Mouse (Mus musculus) left cerebral cortex, postnatal 4 days (tissue): Measurements from ENCODE around the gene Cblc. TPM values are rescaled to one million over a fixed set of nuclear protein-coding genes. Genes with fewer than 3 reads are reported as not detected.

ENCODE experiments used
- DNase-seq: peaks from one replicate; pipeline ENCODE4 v3.0.0-alpha.2; 2022
- intact Hi-C: fragments of 180-260 bp; cut with DNase I; formaldehyde crosslinking; loops from one replicate; pipeline ENCODE4 v1.15.1; 2025
- total RNA-seq, 2 experiments: library from RNA; stranded (reverse); gene quantifications; 2 replicates each; pipeline ENCODE4 v1.2.3; 2021

The Cblc gene
- total RNA-seq, 2 experiments from 2014 or later: 0.93 TPM; not detected in 1

DNA sequence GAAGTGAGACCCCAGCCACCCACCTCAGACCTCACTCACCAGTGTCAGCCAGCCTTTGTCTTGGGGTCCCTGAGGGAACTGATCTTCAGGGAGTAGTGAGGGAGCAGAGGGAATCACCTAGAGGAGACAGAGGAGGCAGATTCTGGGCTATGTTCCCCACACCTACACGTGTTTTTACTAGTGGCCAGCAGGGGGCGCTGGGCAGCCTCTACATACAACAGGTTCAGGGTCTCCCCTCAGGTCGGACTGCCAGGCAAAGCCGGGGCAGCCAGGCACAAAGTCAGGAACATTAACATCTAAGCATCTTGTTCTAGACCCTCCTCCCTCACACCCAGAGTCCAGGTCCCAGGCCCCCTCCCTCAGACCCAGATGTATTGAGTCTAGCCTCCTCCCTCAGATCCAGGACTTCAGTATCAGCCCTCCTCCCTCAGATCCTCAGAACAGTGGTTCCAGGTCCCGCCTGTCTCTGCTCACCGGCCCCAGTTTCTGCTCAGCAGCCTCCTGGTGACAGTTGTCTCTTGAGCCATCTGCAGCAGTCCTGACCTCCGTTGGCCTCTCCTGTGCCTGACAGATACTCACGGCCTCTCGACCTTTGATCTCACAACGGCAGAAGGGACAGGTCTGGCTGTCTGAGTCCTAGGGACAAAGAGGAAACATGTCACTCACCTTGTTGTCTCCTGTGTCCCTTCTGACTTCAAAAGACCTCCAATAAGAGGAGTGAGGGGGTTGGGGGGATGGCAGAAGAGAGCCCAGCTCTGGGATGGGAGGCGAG is 11.7 kb downstream of the Cblc start:
- intact Hi-C loops: loop anchor here (5.0 kb wide), 1 partner anchor 33 kb away; the partner anchor contains the start of gene Nectin2
- no peak for DNase-seq

DNA sequence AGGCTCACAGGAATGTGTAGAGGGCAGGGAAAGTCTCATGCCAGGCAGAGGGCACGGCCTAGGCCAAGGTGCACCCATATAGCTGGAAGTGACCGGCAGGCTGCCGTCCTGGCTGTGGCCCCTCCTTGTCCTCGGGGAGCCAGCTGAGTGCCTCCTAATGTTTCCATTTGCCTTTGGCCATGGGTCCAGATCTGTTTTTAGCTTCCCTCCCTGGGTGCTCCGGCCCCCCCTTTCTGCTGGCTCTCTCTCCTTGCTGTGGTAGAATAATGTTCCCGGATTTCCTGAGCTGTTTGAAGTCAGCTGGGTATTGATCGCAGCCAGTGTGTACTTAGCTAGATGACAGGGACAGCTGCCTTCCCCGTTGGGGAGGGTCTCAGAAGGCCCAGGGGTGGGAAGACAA is 13.0 kb downstream of the Cblc start:
- intact Hi-C loops: no loop called here
- no peak for DNase-seq

GRCm38 (mm10) chr7:19782645-19783044 is 14.0 kb downstream of the Cblc start:
- no peak for DNase-seq
- intact Hi-C loops: no loop called here

GRCm38 (mm10) chr7:19781741-19782140 is 14.9 kb downstream of the Cblc start:
- intact Hi-C loops: no loop called here
- DNase-seq: no peak

GRCm38 (mm10) chr7:19779903-19780302 is 16.7 kb downstream of the Cblc start:
- no peak for DNase-seq
- intact Hi-C loops: no loop called here

DNA sequence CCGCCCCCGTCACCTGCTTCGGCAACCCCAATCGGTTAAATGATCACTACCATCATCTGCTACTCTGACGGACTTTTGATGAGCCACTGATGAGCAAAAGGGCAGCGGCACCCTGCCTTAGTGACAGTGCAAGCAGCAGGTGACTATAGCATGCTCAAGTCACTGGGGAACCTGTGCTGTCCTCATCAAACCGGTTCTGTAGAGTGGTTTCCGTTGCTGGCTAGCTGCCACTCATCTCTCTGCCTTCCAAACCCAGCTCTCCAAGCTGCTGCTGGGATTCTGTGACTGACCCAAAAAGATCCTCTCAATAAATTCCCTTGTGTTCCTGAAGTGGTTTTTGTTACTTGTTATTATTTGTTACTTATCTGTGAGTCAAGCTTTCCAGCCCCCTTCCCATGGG is 18.0 kb downstream of the Cblc start:
- intact Hi-C loops: no loop called here
- DNase-seq: no peak

DNA sequence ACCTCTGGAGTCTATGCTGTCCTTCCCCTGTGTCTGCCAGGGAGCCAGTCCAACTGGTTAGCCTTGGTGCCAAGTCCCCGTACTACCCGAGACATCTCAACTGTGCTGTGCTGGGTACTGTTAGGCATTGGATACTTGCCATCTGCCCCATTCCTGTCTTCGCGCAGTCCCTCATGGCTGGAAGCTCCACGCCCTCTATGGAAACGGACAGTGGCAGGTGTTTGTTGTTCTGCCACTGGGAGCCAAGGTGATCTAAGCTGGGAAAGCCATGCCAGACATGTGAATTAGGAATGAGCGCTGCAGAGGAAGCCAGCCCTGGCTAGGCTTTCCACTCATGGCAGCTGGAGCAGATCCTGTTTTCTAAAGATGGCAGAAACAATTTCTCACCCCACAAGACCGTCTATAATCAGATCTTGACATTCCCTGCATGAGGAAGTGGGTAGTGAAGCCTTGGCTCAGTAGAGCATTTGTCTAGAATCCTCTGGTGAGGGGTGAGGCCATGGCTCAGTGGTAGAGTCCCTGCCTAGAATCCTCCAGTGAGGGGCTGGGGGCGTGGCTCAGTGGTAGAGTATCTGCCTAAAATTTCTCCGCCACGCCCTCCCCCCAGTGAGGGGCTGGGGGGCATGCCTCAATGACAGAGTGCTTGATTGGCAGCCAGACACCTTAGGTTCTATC is 19.4 kb downstream of the Cblc start:
- no peak for DNase-seq
- intact Hi-C loops: no loop called here

GRCm38 (mm10) chr7:19771682-19772081 is 24.9 kb downstream of the Cblc start:
- intact Hi-C loops: no loop called here
- no peak for DNase-seq

GRCm38 (mm10) chr7:19770984-19771391 is 25.6 kb downstream of the Cblc start, which contains the start of gene Bcam:
Gene Bcam, minus strand, starts transcription at chr7:19771016.
- no peak for DNase-seq

GRCm38 (mm10) chr7:19770375-19770754 is 26.2 kb downstream of the Cblc start:
- intact Hi-C loops: no loop called here

More at GRCm38 (mm10) chr7:19770984-19771391, 25.6 kb downstream of the Cblc start, which contains the start of gene Bcam:
- intact Hi-C loops: no loop called here

DNA sequence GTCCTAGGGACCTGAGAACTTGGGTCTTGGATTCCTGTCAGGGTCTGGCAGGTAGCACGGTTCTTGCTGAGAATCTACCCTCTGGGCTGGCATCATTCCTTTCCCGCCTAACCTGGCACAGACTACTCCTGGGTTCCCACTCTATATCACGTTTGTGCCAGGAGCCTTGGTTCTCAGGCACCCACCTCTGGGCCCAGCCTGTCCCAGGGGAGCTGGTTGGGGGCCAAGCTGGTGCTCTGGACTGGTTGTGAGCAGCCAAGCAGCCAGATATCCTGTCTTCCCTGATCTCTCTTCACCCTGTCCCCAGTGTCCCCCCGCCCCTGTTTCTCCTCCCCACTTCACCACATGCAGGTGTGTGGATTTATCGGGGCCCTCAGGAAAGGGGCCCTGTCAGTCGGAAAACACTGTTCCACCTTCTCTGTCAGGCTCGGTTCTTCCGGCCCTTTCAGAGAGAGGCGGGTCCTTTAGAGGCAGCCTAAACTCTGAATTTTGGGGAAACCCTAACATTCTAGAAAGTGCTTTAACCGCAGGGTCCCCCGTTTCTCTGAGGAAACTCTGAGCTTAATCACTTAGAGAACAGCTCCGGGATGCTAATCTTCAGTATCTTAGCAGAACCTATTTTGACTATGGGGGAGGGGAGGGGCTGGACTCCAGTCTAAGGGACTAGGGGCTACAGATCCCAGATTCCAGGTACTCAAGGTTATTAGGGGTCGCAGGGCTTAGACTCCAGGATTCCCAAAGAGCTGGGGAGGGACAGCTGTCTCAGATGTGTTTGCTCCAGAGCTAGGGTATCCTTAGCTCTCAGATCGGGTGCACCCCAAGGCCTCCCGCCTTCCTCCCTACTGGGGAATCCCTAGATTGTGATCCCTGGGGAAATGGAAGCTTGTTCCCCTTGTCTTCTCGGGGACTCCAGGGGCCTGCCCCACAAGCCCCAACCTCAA is 26.9 kb downstream of the Cblc start:
- intact Hi-C loops: no loop called here
- no peak for DNase-seq

More at GRCm38 (mm10) chr7:19770375-19770754, 26.2 kb downstream of the Cblc start:
- DNase-seq: peak; percentile 71

DNA sequence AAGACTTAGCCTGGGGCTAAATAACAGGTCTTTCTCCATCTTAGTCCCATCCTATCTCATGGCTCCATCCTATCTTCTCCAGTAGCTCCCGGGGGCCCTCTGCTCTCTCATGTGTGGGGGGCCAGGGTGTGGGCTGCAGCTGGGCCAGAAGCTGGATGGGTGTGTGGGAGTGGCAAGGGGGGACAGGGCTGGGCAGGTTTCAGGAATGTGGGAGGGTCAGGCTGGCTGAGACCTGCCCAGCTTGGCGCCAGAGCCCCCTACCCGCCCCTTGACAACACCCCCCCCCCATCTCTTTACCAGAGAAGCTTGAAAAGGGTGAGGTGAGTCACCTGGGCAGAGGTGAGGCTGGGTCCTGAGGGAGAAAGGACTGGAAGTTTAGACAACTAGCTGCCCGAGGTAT is 27.6 kb downstream of the Cblc start:
- intact Hi-C loops: no loop called here
- DNase-seq: no peak

GRCm38 (mm10) chr7:19768251-19768650 is 28.4 kb downstream of the Cblc start:
- DNase-seq: no peak
- intact Hi-C loops: no loop called here

GRCm38 (mm10) chr7:19764581-19764980 is 32.0 kb downstream of the Cblc start:
- no peak for DNase-seq
- intact Hi-C loops: no loop called here

GRCm38 (mm10) chr7:19763829-19764477 is 32.7 kb downstream of the Cblc start:
- DNase-seq: no peak
- intact Hi-C loops: no loop called here

- intact Hi-C loops: no loop called here
- no peak for DNase-seq
Observed at GRCm38 (mm10) chr7:19762283-19762682, 34.3 kb downstream of the Cblc start.

DNA sequence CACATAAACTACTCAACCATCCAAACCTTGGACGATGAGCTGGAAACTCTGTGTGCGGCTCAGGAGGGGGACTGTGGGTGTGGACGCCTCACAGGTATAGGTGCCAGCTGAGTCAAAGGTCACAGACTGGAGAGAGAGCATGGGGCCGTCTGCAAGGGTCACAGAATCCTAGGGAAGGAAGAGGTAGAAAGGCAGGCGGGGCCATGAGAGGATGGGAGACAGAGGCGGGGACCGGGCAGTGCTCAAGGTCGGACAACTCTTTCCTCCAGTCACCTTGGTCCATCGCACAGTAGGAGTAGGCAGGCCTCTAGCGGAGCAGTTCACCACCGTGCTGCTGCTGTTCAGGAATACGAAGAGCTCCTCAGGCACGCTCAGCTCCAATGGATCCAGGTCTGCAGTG is 36.6 kb downstream of the Cblc start:
- no peak for DNase-seq
- intact Hi-C loops: no loop called here

DNA sequence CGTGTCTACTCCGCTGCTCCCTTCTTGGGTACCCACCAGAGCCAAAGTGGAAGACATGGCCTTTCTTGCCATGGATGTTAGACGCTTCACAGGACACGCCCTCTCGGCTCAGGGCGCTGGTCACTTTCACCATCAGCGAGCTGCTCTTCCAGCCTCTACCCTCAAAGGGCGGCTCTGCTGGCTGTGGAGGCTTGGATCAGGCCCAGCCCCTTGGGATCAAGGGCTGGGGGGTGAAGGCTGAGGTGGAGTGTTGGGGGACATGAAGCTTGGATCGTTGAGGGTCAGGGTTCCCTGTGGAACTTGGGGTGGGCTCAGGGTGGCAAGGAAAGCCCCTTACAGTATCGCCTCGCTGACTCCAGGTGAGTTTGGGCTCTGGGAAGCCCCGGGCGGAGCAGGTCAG is 38.0 kb downstream of the Cblc start:
- intact Hi-C loops: no loop called here

GRCm38 (mm10) chr7:19755851-19756786 is 40.5 kb downstream of the Cblc start:
- intact Hi-C loops: no loop called here
- DNase-seq: no peak

More for the DNA sequence above, 38.0 kb downstream of the Cblc start:
- no peak for DNase-seq
